Mouse (Mus musculus) heart, embryonic 12.5 days (tissue): Measurements from ENCODE around the gene Tex2. TPM values are rescaled to one million over a fixed set of nuclear protein-coding genes. Genes with fewer than 3 reads are reported as not detected.

Experiments
- ATAC-seq: fragments of 200-750 bp; cut with Nextera tagmentation; 2 replicates; pipeline ENCODE4 v1.8.0; 2017; ENCODE audit warnings: moderate TSS enrichment, moderate library complexity; ENCODE audit not compliant: insufficient number of reproducible peaks, low FRiP score
- H3K27ac ChIP-seq: fragments of 300-500 bp; sonication (generic); 2 replicates; pipeline ENCODE4 v1.5.1; 2016; ENCODE audit warnings: mild to moderate bottlenecking, moderate library complexity; ENCODE audit not compliant: poor library complexity, severe bottlenecking
- H3K27me3 ChIP-seq: fragments of 300-500 bp; sonication (generic); replicated peaks from 2 replicates; pipeline ENCODE4 v1.6.1; 2016; ENCODE audit warnings: mild to moderate bottlenecking, moderate library complexity
- H3K36me3 ChIP-seq: fragments of 300-500 bp; sonication (generic); 2 replicates; pipeline ENCODE4 v1.6.1; 2016; ENCODE audit warnings: mild to moderate bottlenecking, moderate library complexity
- H3K4me1 ChIP-seq: fragments of 300-500 bp; sonication (generic); replicated peaks from 2 replicates; pipeline ENCODE4 v1.6.1; 2016; ENCODE audit warnings: mild to moderate bottlenecking
- H3K4me2 ChIP-seq: fragments of 300-500 bp; sonication (generic); 2 replicates; pipeline ENCODE4 v1.6.1; 2016; ENCODE audit warnings: mild to moderate bottlenecking, moderate library complexity
- H3K4me3 ChIP-seq: fragments of 300-500 bp; sonication (generic); 2 replicates; pipeline ENCODE4 v1.5.1; 2016; ENCODE audit warnings: mild to moderate bottlenecking
- H3K9ac ChIP-seq: fragments of 300-500 bp; sonication (generic); 2 replicates; pipeline ENCODE4 v1.6.1; 2016; ENCODE audit warnings: mild to moderate bottlenecking, moderate library complexity
- H3K9me3 ChIP-seq: fragments of 300-500 bp; sonication (generic); replicated peaks from 2 replicates; pipeline ENCODE4 v1.6.1; 2016; ENCODE audit warnings: mild to moderate bottlenecking, moderate library complexity
- WGBS: fragments of 180-500 bp; shearing (Covaris S2); methylation state at CpG from one replicate; pipeline ENCODE4 v1.1.7; 2016; 5-methylcytosine and 5-hydroxymethylcytosine counted together
- polyA plus RNA-seq: library from polyadenylated mRNA; unstranded; fragments of >200 nt; fragmentation: Nextera tagmentation; extraction: Ambion mirVana; gene quantifications from 2 replicates; pipeline ENCODE4 v1.2.1, GENCODE M21; 2016

Gene Tex2
- polyA plus RNA-seq, 1 experiment from 2014 or later: 19.8 TPM

DNA sequence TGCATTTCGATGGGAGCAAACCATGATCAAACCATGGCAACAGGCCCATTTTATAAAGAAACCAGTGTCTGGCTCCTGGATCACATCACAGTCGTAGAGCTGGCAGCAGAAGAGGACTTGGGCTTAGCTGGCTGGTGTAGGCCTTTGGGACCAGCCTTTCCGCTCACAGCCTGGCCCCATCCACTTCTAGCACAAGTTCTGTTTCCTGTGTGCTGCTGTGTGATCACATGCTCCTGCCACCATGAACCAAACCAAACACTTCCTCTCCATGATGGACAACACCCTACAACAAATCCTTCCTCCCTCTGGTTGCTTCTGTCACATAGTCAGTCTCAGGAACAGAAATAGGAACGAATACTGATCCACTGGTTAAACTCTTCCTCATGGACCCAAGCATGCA lies 50.5 kb downstream of the Tex2 start:
- H3K4me3 ChIP-seq: no peak overlapping the region
- no peak overlapping the region for H3K4me2 ChIP-seq
- no peak overlapping the region for H3K27ac ChIP-seq
- ATAC-seq: no peak
- H3K9me3 ChIP-seq: no peaks in the 10 kb centered on the region
- H3K4me1 ChIP-seq: peaks cover 38% of the 10 kb centered on the region
- H3K36me3 ChIP-seq: peaks cover 17% of the 10 kb centered on the region
- H3K9ac ChIP-seq: no peak overlapping the region
- 79% methylated on average over 4 of the region's 4 CpGs for WGBS
- no peaks in the 10 kb centered on the region for H3K27me3 ChIP-seq

DNA sequence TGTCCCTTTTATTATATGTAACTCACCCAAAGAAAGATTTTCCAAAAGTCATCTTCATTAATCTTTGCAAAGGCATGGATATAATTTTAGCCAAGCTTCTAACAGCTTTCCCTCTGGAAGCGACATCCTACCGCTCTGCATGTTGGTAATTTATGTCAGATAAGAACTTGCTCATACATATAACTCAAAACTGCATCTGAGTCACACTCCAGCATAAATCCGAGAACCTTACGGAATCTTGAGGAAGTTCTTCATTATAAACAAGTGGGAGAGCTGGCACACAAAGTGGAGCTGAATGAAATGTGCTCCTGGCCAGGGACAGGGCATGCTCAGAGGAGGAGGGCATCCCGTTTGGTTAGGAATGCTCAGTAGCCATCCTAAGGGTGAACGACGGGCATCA lies 53.5 kb downstream of the Tex2 start:
- Histone ChIP-seq H3K4me1 (peaks cover 58% of the 10 kb centered on the region), H3K36me3 (no peaks in the 10 kb centered on the region), H3K27me3 (no peaks in the 10 kb centered on the region), H3K27ac (no peak overlapping the region), H3K4me3 (no peak overlapping the region), H3K4me2 (no peak overlapping the region), H3K9me3 (no peaks in the 10 kb centered on the region), H3K9ac (no peak overlapping the region)
- 87% methylated on average over 7 of the region's 7 CpGs for WGBS
- no peak for ATAC-seq

GRCm38 (mm10) chr11:106558008-106558407 lies 55.2 kb downstream of the Tex2 start:
- Histone ChIP-seq H3K9me3 (no peaks in the 10 kb centered on the region), H3K27ac (no peak overlapping the region), H3K36me3 (no peaks in the 10 kb centered on the region), H3K4me2 (no peak overlapping the region), H3K27me3 (no peaks in the 10 kb centered on the region), H3K9ac (no peak overlapping the region), H3K4me3 (no peak overlapping the region), H3K4me1 (peaks cover 42% of the 10 kb centered on the region)
- WGBS: 51% methylated on average over 4 of the region's 4 CpGs
- ATAC-seq: no peak

GRCm38 (mm10) chr11:106557398-106557797 lies 55.8 kb downstream of the Tex2 start:
- H3K36me3 ChIP-seq: no peaks in the 10 kb centered on the region
- no peak for ATAC-seq
- no peaks in the 10 kb centered on the region for H3K9me3 ChIP-seq
- H3K27me3 ChIP-seq: no peaks in the 10 kb centered on the region
- H3K27ac ChIP-seq: no peak overlapping the region
- no peak overlapping the region for H3K9ac ChIP-seq
- 60% methylated on average over 7 of the region's 7 CpGs for WGBS
- H3K4me1 ChIP-seq: peaks cover 37% of the 10 kb centered on the region
- no peak overlapping the region for H3K4me2 ChIP-seq
- no peak overlapping the region for H3K4me3 ChIP-seq

GRCm38 (mm10) chr11:106556689-106557088 lies 56.5 kb downstream of the Tex2 start:
- H3K4me1 ChIP-seq: peaks cover 37% of the 10 kb centered on the region
- no peak for ATAC-seq

GRCm38 (mm10) chr11:106555805-106556615 lies 57.2 kb downstream of the Tex2 start:
- Histone ChIP-seq H3K9ac (no peak overlapping the region; the same call in 1 of the 2 replicates), H3K4me1 (peaks cover 37% of the 10 kb centered on the region), H3K4me3 (no peak overlapping the region), H3K27ac (peak overlapping the region; percentile 21; the same call in 1 of the 2 replicates), H3K27me3 (no peaks in the 10 kb centered on the region), H3K36me3 (no peaks in the 10 kb centered on the region), H3K4me2 (no peak overlapping the region), H3K9me3 (no peaks in the 10 kb centered on the region)
- ATAC-seq: no peak; the same call in 1 of the 2 replicates
- 32% methylated on average over 10 of the region's 10 CpGs for WGBS

More at GRCm38 (mm10) chr11:106556689-106557088, 56.5 kb downstream of the Tex2 start:
- Histone ChIP-seq H3K27ac (no peak overlapping the region), H3K9ac (no peak overlapping the region), H3K4me2 (no peak overlapping the region), H3K36me3 (no peaks in the 10 kb centered on the region), H3K9me3 (no peaks in the 10 kb centered on the region), H3K27me3 (no peaks in the 10 kb centered on the region), H3K4me3 (no peak overlapping the region)
- 59% methylated on average over 4 of the region's 4 CpGs for WGBS

GRCm38 (mm10) chr11:106550398-106550797 lies 62.8 kb downstream of the Tex2 start:
- no peak overlapping the region for H3K9ac ChIP-seq
- no peak overlapping the region for H3K4me3 ChIP-seq
- no peak overlapping the region for H3K4me2 ChIP-seq
- peaks cover 18% of the 10 kb centered on the region for H3K4me1 ChIP-seq
- 97% methylated on average over 4 of the region's 4 CpGs for WGBS
- no peaks in the 10 kb centered on the region; the same call in 1 of the 2 replicates for H3K9me3 ChIP-seq
- H3K27me3 ChIP-seq: no peaks in the 10 kb centered on the region
- H3K36me3 ChIP-seq: peaks cover 26% of the 10 kb centered on the region
- ATAC-seq: no peak
- no peak overlapping the region for H3K27ac ChIP-seq

DNA sequence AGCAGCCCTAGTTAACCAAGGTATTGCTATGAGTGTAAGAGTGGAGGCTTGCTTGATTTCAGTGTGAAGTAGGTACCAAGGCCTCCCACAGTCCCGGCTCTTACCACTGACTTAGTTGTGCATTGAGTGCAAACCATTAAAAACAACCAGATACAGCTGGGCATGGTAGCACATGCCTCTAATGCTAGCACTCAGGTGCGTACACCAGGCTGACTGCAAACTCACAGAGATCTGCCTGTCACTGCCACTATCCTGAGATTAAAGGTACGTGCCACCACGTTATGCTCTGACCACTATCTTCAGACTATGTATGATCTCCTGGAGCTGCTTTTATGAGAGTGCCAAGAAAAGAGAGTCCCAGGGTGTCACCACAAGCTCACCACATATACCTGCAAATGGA lies 67.1 kb downstream of the Tex2 start:
- H3K36me3 ChIP-seq: peaks cover 56% of the 10 kb centered on the region
- H3K4me2 ChIP-seq: no peak overlapping the region
- H3K27ac ChIP-seq: no peak overlapping the region
- H3K4me3 ChIP-seq: no peak overlapping the region
- no peak for ATAC-seq
- H3K4me1 ChIP-seq: peaks cover 11% of the 10 kb centered on the region
- no peaks in the 10 kb centered on the region; the same call in 1 of the 2 replicates for H3K9me3 ChIP-seq
- 90% methylated on average over 4 of the region's 4 CpGs for WGBS
- H3K27me3 ChIP-seq: no peaks in the 10 kb centered on the region
- no peak overlapping the region for H3K9ac ChIP-seq

GRCm38 (mm10) chr11:106544916-106545315 lies 68.3 kb downstream of the Tex2 start:
- Histone ChIP-seq H3K4me3 (no peak overlapping the region), H3K27ac (no peak overlapping the region), H3K36me3 (peaks cover 51% of the 10 kb centered on the region), H3K4me2 (no peak overlapping the region), H3K9ac (no peak overlapping the region), H3K9me3 (no peaks in the 10 kb centered on the region), H3K27me3 (no peaks in the 10 kb centered on the region), H3K4me1 (peaks cover 14% of the 10 kb centered on the region)
- WGBS: 86% methylated on average over 9 of the region's 9 CpGs
- ATAC-seq: no peak

DNA sequence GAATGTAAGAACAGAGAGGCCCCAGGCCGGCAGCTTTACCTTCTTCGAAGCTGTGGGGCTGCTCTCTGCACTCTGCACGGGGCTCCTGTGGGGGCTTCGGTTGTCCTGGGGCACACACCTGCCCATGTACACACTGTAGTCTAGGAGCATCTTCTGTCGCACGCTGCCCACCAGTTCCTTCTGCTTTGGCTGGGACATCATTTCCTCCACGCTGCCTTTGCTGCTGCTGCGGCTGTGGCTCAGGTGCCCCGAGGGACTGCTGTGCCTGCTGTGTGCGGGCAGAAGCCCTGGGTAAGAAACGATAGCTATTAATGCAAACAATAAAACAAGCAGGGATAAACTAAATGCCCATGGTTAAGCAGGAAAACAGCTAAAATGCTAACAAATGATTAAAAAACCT lies 69.1 kb downstream of the Tex2 start:
- H3K4me1 ChIP-seq: peaks cover 14% of the 10 kb centered on the region
- H3K27ac ChIP-seq: no peak overlapping the region
- H3K27me3 ChIP-seq: no peaks in the 10 kb centered on the region
- no peak for ATAC-seq
- peaks cover 51% of the 10 kb centered on the region for H3K36me3 ChIP-seq
- H3K9ac ChIP-seq: no peak overlapping the region
- no peak overlapping the region for H3K4me3 ChIP-seq
- H3K9me3 ChIP-seq: no peaks in the 10 kb centered on the region
- 91% methylated on average over 11 of the region's 11 CpGs for WGBS
- no peak overlapping the region for H3K4me2 ChIP-seq

GRCm38 (mm10) chr11:106543006-106543405 lies 70.2 kb downstream of the Tex2 start:
- Histone ChIP-seq H3K27me3 (no peaks in the 10 kb centered on the region), H3K27ac (no peak overlapping the region), H3K9ac (no peak overlapping the region), H3K4me3 (no peak overlapping the region), H3K4me2 (no peak overlapping the region), H3K36me3 (peaks cover 45% of the 10 kb centered on the region), H3K4me1 (peaks cover 14% of the 10 kb centered on the region), H3K9me3 (no peaks in the 10 kb centered on the region)
- 90% methylated on average over 13 of the region's 13 CpGs for WGBS
- ATAC-seq: no peak

DNA sequence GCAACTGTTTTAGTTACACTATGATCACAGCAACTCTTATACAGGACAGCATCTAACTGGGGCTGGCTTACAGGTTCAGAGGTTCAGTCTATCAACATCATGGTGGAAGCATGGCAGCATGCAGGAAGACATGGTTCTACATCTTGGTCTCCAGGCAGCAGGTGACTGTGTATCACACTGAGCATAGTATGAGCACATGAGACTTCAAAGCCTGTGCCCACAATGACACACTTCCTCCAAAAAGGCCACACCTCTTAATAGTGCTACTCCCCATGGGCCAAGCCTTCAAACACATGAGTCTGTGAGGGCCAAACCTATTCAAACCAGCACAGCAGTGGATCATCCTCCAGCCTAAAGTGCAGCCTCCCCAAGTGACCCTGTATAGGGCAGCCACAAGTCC lies 70.8 kb downstream of the Tex2 start:
- Histone ChIP-seq H3K9ac (no peak overlapping the region), H3K9me3 (no peaks in the 10 kb centered on the region), H3K4me2 (no peak overlapping the region), H3K27ac (no peak overlapping the region), H3K36me3 (peaks cover 42% of the 10 kb centered on the region), H3K4me3 (no peak overlapping the region), H3K27me3 (no peaks in the 10 kb centered on the region), H3K4me1 (peaks cover 14% of the 10 kb centered on the region)
- no peak for ATAC-seq
